Mouse (Mus musculus) myocyte (in vitro differentiated cells): ENCODE results near the gene Krtdap. TPM values are rescaled to one million over a fixed set of nuclear protein-coding genes. Genes with fewer than 3 reads are reported as not detected.
"Not testable (repeated sequence)": the region's sequence is repeated elsewhere in the genome, so short reads cannot be mapped to it uniquely, and the experiment has no call there.

Source experiments
- H3K27me3 ChIP-seq: one replicate; pipeline ENCODE4 v1.6.1; 2011; ENCODE audit not compliant: control insufficient read depth, insufficient read depth, insufficient read length
- H3K36me3 ChIP-seq: one replicate; pipeline ENCODE4 v1.6.1; 2011; ENCODE audit not compliant: control insufficient read depth, insufficient read depth
- H3K4me2 ChIP-seq: one replicate; pipeline ENCODE4 v1.6.1; 2011; ENCODE audit warnings: low read depth, control low read depth
- H3K4me3 ChIP-seq: one replicate; pipeline ENCODE4 v1.5.1; 2011; ENCODE audit warnings: mild to moderate bottlenecking, control low read depth, moderate library complexity
- H3K79me2 ChIP-seq: one replicate; pipeline ENCODE4 v1.6.1; 2011; ENCODE audit not compliant: control insufficient read depth, insufficient read depth
- H3ac ChIP-seq: one replicate; pipeline ENCODE4 v1.6.1; 2011; ENCODE audit not compliant: control insufficient read depth, insufficient read length
- CEBPB ChIP-seq: IDR thresholded peaks from 2 replicates; pipeline ENCODE4 v1.6.1; 2011; ENCODE audit warnings: mild to moderate bottlenecking, moderate library complexity; ENCODE audit not compliant: poor library complexity, insufficient read depth, severe bottlenecking
- E2F4 ChIP-seq: IDR thresholded peaks from one replicate; pipeline ENCODE4 v1.6.1; 2011; ENCODE audit warnings: mild to moderate bottlenecking, control low read depth, moderate library complexity; ENCODE audit not compliant: insufficient read depth
- MAX ChIP-seq: IDR thresholded peaks from one replicate; pipeline ENCODE4 v1.6.1; 2011; ENCODE audit warnings: low read depth, mild to moderate bottlenecking, control low read depth
- MYOD1 ChIP-seq, 3 experiments: IDR thresholded peaks; one replicate each; pipeline ENCODE4 v1.6.1; 2011; ENCODE audit warnings: control low read depth in 2 of 3, low read depth in 2 of 3, mild to moderate bottlenecking in 2 of 3, moderate library complexity in 1 of 3; ENCODE audit not compliant: insufficient read length in 2 of 3, control insufficient read depth in 1 of 3
- MYOG ChIP-seq, 3 experiments: IDR thresholded peaks; one replicate each; pipeline ENCODE4 v1.6.1; 2011; ENCODE audit warnings: control low read depth in 2 of 3, low read depth in 2 of 3, mild to moderate bottlenecking in 2 of 3; ENCODE audit not compliant: insufficient read length in 2 of 3, control insufficient read depth in 1 of 3, insufficient read depth in 1 of 3
- POLR2A ChIP-seq: IDR thresholded peaks from one replicate; pipeline ENCODE4 v1.6.1; 2011; ENCODE audit warnings: low read depth, mild to moderate bottlenecking, control low read depth, moderate library complexity; ENCODE audit not compliant: insufficient read length
- POLR2AphosphoS2 ChIP-seq: IDR thresholded peaks from one replicate; pipeline ENCODE4 v1.6.1; 2011; ENCODE audit warnings: low read depth, control low read depth; ENCODE audit not compliant: insufficient read length
- REST ChIP-seq: IDR thresholded peaks from one replicate; pipeline ENCODE4 v1.6.1; 2011; ENCODE audit warnings: mild to moderate bottlenecking, control low read depth, moderate library complexity; ENCODE audit not compliant: insufficient read depth, insufficient read length
- SRF ChIP-seq: IDR thresholded peaks from one replicate; pipeline ENCODE4 v1.6.1; 2011; ENCODE audit warnings: low read depth; ENCODE audit not compliant: control insufficient read depth, insufficient read length
- TCF12 ChIP-seq: IDR thresholded peaks from one replicate; pipeline ENCODE4 v1.6.1; 2011; ENCODE audit warnings: mild to moderate bottlenecking, control low read depth; ENCODE audit not compliant: poor library complexity, insufficient read depth, severe bottlenecking
- TCF3 ChIP-seq: IDR thresholded peaks from one replicate; pipeline ENCODE4 v1.6.1; 2011; ENCODE audit warnings: low read depth, control low read depth; ENCODE audit not compliant: insufficient read length
- USF1 ChIP-seq: IDR thresholded peaks from one replicate; pipeline ENCODE4 v1.6.1; 2011; ENCODE audit warnings: low read depth, mild to moderate bottlenecking, control low read depth, moderate library complexity
- polyA plus RNA-seq: library from polyadenylated mRNA; unstranded; fragments of >200 nt; fragmentation: generic; extraction: Trizol; gene quantifications from one replicate; pipeline ENCODE4 v1.2.1, GENCODE M21; 2012; ENCODE audit warnings: missing spikeins

The Krtdap gene
- not detected for polyA plus RNA-seq

DNA sequence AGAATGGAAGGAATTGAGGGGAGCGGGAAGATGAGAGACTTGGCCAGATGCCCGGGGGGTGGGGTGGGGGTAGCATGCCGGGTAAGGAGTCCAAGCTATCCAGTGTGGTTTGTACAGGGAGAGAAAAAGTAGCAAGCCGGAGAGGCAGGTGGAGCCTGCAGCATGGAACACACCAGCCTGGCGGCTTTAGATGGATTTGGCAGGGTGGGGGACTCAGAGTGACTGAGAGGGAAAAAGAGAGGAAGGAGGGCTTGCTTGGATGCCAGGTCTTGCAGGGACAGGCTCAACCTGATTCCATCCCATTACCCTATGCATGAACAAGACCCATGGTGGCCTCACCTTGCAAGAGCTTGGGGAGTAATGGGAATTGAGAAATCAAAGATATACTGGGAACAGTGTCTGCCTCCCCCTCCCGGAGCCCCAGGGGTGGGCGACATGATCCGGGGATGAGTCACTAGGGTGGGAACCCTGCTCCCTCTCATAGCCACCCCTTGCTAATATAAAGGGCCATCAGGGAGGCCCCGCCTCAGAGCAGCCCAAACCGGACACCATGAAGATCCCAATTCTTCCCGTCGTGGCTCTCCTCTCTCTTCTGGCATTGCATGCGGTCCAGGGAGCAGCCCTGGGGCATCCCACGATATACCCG is at the start of gene Krtdap:
Gene Krtdap, plus strand, starts transcription at position 520 of the 646 bp plus-strand sequence.
- H3K79me2 ChIP-seq: no peaks in the 10 kb centered on the region
- TF ChIP-seq USF1: no peak
- no peak for TF ChIP-seq MAX
- TF ChIP-seq E2F4: no peak
- no peak for TF ChIP-seq REST
- TF ChIP-seq TCF3: no peak
- TF ChIP-seq CEBPB: no peak
- no peak for TF ChIP-seq SRF
- no peak for TF ChIP-seq MYOG (IDR thresholded peaks at IDR 0.05; ENCODE audit: control insufficient read depth in 1 of 3, insufficient read depth in 1 of 3, insufficient read length in 2 of 3, low read depth in 2 of 3)
- no peak for TF ChIP-seq POLR2AphosphoS2
- TF ChIP-seq POLR2A: no peak
- no peak for TF ChIP-seq MYOD1 (IDR thresholded peaks at IDR 0.05; ENCODE audit: control insufficient read depth in 1 of 3, insufficient read length in 2 of 3, low read depth in 2 of 3)
- no peak for TF ChIP-seq TCF12
- no peaks in the 10 kb centered on the region for H3K36me3 ChIP-seq
- H3K4me2 ChIP-seq: no peak within 1 kb of the TSS
- no peak within 1 kb of the TSS for H3K4me3 ChIP-seq
- no peak within 1 kb of the TSS for H3ac ChIP-seq
- H3K27me3 ChIP-seq: no peaks in the 10 kb centered on the region

DNA sequence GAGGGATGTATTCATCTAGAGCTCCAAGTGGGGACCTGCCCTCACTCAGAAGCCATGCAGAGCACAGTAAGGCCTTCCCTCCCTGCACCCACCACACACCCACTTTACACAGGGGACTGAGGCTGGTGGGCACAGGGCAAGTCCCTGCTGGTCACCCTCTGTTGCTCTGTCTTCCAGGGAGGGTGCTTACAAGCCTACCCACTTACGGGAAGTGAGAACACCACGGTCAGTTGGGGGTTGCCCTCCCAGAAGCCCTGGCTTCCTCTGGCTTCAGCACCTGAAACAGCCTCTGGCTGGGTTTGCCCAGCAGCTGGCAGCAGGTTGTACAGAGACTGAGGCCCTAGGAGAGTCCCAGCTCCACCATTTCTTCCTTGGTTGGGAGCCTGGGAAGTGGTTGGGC is 45.1 kb upstream of the Krtdap start:
- H3K4me2 ChIP-seq, H3ac ChIP-seq, H3K27me3 ChIP-seq, H3K4me3 ChIP-seq, H3K36me3 ChIP-seq, H3K79me2 ChIP-seq: not testable (repeated sequence)

DNA sequence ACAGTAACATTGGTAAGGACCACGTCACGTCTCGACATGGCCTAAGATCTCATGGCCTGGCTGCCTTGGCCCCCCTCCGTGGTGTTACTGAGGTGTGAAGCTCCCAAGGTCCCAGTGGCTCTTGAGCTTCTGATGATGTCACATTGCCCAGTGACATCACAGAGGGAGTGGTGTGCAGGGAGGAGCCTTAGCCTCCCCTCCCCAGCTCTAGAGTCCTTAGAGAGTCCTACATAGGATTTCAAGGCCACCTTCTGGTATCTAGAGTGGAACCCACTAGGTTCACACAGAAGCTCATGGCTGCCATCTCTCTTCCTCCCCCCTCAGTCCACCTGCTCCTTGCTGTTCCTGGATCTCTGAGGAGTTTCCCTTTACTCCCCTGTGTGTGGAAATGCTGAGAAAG is 44.1 kb upstream of the Krtdap start, which contains the start of gene Gapdhs:
Gene Gapdhs, minus strand, starts transcription at position 65 of the 400 bp plus-strand sequence.
- H3K36me3 ChIP-seq, H3ac ChIP-seq, H3K79me2 ChIP-seq, H3K27me3 ChIP-seq, H3K4me3 ChIP-seq, H3K4me2 ChIP-seq: not testable (repeated sequence)

DNA sequence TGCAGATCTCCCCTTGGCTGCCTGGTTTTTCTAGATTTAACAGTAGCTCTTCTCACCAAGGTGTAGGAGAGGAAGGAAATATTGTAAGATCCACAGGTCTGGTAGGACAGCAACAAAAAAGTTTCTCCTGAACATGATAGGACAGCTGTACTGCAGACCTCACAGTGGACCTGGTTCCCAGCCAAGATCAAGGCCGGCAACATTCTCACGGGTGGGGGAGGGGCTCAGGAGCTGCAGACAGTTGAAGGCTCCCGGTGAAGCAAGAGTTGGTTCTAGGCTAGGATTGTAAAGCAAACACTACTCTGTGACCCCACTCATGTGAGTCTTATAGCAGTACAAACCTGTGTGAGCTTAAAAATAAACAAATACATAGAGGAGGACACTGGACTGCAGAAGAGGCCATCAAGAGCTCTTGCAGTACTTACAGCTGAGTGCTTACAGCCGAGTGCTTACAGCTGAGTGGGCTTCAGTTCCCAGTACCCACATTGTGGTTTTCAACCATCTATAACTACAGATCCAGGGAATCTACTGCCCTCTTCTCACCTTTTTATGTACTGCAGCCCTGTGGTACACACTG is 43.6 kb upstream of the Krtdap start:
- no peaks in the 10 kb centered on the region for H3K79me2 ChIP-seq
- no peak overlapping the region for H3K4me3 ChIP-seq
- no peaks in the 10 kb centered on the region for H3K27me3 ChIP-seq
- H3K4me2 ChIP-seq: no peak overlapping the region
- H3K36me3 ChIP-seq: no peaks in the 10 kb centered on the region
- TF ChIP-seq E2F4: no peak
- no peak for TF ChIP-seq MYOG (IDR thresholded peaks at IDR 0.05; ENCODE audit: control insufficient read depth in 1 of 3, insufficient read depth in 1 of 3, insufficient read length in 2 of 3, low read depth in 2 of 3)
- TF ChIP-seq CEBPB: no peak
- TF ChIP-seq POLR2A: no peak
- no peak for TF ChIP-seq SRF
- TF ChIP-seq MYOD1 (IDR thresholded peaks at IDR 0.05; ENCODE audit: control insufficient read depth in 1 of 3, insufficient read length in 2 of 3, low read depth in 2 of 3): no peak
- no peak for TF ChIP-seq POLR2AphosphoS2
- no peak for TF ChIP-seq MAX
- no peak for TF ChIP-seq TCF3
- no peak for TF ChIP-seq TCF12
- no peak for TF ChIP-seq REST
- no peak for TF ChIP-seq USF1
- H3ac ChIP-seq: no peak overlapping the region

DNA sequence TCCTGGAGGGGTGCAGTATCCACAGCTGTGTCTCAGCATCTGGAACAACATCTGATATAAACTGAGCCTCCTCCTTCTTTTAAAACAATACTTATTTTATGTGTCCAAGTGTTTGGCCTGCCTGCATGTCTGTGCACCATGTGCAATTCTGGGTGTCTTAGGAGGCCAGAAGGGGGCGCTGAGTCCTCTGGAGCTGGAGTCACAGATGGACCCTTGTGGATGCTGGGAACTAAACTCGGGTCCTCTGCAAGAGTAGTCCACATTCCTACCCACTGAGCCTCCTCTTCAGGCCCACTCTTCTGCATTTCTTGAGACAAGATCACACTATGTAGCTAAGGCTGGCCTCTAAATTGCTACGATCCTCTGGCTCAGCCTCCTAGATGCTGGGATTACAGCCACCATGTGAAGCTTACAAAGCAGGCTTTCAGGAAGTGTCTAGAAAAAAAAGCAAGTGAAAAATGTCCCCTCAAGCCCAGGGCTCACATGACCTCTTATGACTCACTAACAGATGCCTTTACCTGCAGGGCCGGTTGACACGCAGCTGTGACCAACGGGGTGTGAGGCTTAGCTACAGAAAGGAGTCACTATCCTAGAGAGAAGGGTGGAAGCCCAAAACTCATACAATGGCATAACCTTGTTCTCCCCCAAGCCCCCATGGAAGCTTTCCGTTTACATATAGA is 40.0 kb upstream of the Krtdap start:
- H3K36me3 ChIP-seq: no peaks in the 10 kb centered on the region
- H3K4me3 ChIP-seq: no peak overlapping the region
- no peaks in the 10 kb centered on the region for H3K79me2 ChIP-seq
- TF ChIP-seq E2F4 (no peak), MYOD1 (IDR thresholded peaks at IDR 0.05; ENCODE audit: control insufficient read depth in 1 of 3, insufficient read length in 2 of 3, low read depth in 2 of 3) (no peak), MYOG (IDR thresholded peaks at IDR 0.05; ENCODE audit: control insufficient read depth in 1 of 3, insufficient read depth in 1 of 3, insufficient read length in 2 of 3, low read depth in 2 of 3) (no peak), CEBPB (no peak), TCF3 (no peak), USF1 (no peak), SRF (no peak), TCF12 (no peak), REST (no peak), POLR2AphosphoS2 (no peak), MAX (no peak), POLR2A (no peak)
- H3ac ChIP-seq: no peak overlapping the region
- H3K27me3 ChIP-seq: no peaks in the 10 kb centered on the region
- H3K4me2 ChIP-seq: no peak overlapping the region
